Mouse (Mus musculus): ENCODE measurements around the gene Pld1.

Pld1 gene

DNA sequence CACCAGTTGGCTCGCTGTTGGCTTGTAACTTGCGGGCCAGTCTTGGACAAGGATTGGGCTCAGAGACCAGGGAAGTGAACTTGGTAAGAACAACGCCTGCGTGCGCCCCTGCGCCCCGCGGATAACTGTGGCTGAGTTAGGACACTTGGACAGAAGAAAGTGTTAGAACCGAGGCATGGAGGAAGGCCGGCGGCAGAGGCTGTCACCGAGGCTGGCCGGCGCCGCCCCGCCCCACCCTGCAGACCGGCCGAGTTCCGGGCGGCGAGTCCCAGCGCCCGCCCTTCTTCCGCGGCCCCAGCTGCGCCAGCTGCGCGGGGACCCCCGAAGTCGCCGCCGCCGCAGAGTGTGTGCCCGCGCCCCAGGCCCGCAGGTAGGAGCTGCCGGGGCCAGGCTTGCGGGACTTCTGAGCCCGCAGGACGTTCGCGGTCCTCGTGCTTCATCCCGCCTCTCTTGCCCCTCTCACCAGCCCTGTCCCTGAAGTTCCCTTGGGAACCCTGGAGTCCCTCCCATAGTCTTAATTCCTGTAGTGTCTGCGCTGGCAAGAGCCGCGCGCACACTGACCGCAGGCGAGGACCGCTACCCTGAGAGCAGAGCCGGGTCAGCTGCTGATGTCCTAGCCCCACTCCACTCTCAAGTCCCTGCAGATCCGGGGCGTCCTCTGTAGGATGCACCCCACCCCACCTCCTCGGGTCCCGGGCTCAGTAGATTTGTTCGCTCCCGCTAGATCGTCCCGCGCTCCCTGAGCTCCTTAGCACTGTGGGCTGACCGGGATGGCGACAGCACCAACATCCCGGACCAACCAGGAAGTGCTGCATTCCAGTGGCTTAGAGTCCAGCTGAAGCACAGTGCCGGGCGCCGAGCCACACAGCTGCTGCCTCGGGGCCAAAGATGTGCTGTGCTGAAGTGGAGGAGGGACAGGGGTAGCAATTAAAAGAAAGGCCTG, at the start of gene Pld1:
Pld1 (plus strand) TSS at position 315 of the 943 bp plus-strand sequence.
- peak; percentile 75 for DNase-seq (ENCODE audit: low spot score)

DNA sequence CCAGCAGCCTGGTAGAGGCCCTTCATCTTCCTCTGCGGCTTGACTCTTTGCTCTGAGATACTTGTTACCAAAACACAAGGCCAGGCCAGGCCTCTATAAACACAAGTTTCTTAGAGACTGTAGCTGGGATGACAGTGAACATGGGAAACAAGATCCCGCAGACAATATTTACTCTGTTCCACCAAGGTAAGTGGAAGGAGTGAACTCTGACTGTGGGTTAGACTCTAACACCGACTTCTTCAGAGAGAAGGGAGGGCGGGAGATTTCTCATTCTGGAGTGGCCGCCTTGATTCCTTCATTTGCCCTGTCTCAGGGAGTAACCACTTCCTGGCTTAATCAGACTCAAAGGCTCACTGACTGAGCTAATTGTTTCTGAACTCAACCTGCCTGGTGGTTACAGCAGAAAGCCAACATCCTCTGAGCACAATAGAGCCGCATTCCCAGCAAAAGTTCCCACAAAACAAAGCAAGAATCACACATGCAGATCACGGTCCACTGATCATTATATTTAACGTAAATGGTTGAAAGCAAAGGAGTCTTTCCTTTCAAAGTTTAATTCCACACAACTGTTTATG, 42.1 kb upstream of the Pld1 start, which contains the start of gene Tmem212:
Tmem212 (minus strand) TSS at position 51 of the 575 bp plus-strand sequence.
- DNase-seq (ENCODE audit: low spot score): no peak

DNA sequence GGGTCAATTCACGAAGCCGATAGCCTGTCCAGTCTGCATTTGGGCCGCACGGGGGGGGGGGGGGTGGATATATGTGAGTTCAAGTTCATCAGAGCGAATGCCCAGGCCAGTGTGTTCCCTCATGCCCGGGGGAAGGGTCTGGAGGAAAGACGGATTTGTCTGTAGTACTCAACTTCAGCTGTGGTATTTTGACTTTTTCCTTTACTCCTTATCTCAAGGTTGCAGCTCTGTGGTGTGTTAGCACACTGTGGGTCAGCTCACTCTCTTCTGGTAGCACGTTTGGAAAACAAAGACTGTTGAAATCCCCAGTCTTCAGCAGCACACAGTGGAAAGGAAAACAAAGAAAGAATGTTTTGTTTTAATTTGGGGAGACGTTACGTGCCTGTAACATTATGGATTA, 40.3 kb upstream of the Pld1 start:
- DNase-seq (ENCODE audit: low spot score): no peak

DNA sequence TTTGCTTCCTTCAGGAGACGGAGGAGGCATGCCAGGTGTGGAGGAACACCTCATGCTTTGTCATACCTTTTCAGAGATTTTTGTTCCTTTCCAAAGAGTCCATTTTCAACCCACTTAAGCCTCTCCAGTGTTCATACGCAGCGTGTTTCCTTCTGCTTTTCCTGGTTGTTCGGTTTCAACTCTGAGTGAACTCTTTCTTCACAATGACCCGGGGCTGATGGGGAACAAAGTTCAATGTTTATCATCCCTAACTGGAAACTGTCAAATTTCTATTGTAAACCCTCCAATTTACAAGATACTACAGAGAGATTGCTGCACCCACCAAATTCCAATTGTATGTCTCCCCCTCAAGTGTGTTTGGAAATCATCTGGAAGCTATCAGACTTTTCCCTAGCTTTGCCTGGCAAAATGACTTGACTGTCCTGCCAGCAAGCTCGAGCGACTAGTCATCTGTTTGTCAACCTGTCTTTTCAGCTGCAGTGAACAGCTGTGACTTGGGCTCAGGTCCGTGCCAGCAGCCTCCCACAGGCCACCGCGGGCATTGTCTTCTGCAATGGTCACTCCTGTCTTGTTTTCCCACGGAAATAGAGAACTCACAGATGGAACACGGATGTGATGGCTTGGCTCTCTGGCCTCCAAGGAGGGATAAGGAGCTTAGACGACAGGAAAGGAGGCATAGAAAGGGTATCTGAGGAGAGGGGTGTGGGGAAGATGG, 39.3 kb upstream of the Pld1 start:
- no peak for DNase-seq (ENCODE audit: low spot score)

DNA sequence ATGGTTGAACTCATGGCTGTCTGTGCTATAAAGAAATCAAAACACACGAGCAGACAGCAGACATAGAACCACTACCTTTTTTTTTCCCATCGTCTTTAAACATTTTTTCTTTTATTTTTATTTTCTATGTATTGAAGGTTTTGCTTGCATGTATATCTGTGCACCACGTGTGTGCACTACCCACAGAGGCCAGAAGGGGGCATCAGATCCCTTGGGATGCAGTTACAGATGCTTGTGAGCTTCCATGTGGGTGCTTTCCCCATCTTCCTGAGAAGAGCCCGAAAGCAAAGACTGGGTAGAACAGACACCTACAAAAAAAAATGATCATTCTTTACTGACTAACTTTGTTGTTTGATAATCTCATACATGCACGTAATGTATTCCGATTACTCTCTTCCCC, 36.6 kb upstream of the Pld1 start:
- DNase-seq (ENCODE audit: low spot score): no peak

DNA sequence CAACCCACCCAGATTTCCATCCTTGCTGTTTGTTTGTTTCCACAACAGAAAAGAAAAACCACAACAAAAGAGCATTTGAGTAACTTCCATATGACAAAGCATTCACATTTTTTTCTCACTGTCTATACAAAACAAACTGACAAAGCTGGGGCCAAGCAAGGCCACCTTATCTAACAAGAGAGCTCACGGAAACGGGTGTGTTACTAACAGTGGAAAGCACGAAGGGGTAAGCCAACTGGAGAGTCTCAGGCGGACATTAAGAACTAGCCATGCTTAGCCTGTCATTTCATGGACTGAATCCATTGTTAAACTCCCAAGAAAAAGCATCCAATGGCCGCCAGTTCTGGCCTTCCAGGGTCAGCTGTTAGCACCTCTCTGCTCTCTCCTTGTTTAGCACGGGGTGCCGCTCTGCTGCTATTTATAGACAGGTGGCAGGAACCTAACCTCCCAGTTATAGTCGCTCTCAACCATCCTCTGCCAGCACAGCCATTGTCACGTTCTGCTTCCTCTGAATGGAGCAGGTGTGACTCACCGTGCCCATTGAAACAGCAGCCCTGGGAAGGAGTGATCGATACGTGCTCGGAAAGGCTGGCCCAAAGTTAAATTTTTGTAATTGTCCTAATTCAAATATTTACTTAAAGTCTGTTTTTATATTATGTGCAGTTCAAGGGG, 33.7 kb upstream of the Pld1 start:
- DNase-seq (ENCODE audit: low spot score): no peak

DNA sequence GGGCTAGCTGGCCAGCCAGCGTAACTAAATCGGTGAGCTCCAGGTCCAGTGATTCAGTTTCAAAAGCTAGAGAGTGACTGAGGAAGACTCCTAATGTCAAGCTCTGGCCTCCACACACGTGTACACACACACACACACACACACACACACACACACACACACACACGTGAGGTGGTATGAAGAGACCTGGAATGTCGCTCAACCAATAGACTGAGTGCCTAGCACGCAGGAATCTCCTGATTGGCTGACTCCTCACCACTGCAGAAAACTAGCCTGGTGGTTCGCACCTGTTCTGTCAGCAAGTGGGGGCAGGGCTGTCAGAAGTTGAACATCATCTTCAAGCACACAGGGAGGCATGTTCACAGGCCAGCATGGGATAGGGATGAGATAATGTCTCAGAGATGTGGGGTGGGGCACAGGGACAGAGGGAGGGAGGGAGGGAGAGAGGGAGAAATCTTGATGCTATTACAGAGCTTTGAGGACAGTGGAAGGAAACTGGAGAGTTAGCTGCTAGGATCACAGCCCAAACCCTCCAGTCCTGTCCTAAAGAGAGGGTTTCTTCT, 31.8 kb upstream of the Pld1 start:
- no peak for DNase-seq (ENCODE audit: low spot score)

DNA sequence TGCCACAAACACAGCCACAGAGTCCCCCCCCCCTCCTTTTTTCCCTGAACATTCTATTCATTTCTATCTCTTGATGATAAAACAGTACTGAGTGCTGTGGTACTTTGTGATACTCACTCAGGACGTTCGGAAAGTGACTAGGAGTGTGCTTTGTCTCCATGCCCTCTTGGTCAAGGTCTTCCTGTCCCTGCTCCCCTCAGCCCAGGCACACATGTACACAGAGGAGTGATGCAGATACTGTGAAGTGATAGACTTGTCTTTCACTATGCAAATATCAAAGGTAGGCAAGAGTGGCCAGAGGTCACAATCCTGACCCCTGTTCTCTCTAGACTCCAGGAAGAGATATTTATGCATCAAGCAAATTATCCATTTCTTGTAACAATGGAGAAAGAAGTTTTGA, 31.2 kb upstream of the Pld1 start:
- no peak for DNase-seq (ENCODE audit: low spot score)

DNA sequence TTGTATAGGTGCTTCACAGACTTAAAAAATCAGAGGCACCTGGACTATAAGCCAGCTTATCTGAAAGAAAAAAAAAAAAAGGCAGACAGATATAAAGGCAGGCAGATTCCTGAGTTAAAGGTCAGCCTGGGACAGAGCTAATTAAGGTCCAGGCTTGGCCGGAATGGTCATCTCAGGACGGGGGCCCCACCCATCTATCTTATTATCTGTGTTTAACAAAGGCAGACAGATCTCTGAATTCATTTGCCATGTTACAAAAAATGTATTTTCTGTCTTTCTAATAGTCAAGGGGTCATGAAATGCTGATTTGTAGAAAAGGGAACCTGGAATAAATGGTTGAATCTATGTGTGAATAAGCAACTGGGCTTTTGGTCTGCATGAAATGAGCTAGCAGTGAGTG, 30.2 kb upstream of the Pld1 start:
- DNase-seq (ENCODE audit: low spot score): no peak

DNA sequence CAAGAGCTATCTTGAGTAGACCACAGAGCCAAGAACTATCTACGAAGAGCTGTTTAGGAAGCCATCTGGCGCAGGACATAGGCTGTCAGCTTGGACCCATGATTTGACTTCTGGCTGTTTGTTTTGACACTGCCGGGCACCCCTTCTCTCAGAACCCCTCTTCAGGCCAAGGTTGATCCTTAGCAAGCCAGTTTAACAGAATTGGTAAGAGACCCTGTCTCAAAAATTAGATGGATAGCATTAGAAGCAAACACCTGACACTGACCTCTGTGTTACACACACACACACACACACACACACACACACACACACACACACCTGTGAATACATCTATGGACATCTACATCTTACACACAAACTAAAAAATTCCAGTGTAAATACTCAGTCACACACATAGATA, 29.5 kb upstream of the Pld1 start:
- DNase-seq (ENCODE audit: low spot score): no peak

DNA sequence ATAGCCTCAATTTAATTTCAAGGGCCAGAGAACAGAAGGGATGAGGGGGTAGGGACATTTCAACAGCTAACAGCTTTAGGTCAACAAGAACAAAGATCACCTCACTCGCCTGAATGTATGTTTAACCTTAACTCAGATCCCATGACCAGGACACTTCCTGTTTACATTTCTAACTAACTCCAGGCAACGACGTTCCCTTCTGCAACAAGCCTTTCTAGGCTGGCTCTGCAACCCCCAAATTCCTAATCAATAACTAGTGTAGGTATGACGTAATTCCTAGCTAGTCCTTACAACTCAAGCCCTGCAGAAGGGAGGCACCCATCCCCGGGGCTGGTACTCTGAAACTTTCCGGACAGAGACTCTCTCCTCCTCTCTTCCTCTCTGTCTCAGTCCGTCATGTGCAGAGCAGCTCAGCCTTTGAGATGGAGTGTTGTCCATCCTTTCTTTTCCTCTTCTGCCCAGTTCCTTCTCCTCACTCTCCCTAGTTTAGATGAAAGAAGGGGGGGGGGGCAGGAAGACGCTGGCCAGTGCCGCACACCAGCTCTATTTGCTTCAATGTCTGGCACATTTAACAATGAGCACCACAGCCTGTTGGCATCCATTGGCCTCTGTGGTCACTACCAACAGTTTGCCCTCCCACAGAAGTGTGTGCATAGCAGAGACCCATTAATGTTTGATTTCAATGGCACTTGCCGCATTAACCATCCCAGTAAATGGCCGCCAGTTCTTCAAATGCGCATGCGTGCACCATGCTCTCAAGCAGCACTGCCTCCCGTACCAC, 19.6 kb upstream of the Pld1 start:
- peak; percentile 14 for DNase-seq (ENCODE audit: low spot score)

DNA sequence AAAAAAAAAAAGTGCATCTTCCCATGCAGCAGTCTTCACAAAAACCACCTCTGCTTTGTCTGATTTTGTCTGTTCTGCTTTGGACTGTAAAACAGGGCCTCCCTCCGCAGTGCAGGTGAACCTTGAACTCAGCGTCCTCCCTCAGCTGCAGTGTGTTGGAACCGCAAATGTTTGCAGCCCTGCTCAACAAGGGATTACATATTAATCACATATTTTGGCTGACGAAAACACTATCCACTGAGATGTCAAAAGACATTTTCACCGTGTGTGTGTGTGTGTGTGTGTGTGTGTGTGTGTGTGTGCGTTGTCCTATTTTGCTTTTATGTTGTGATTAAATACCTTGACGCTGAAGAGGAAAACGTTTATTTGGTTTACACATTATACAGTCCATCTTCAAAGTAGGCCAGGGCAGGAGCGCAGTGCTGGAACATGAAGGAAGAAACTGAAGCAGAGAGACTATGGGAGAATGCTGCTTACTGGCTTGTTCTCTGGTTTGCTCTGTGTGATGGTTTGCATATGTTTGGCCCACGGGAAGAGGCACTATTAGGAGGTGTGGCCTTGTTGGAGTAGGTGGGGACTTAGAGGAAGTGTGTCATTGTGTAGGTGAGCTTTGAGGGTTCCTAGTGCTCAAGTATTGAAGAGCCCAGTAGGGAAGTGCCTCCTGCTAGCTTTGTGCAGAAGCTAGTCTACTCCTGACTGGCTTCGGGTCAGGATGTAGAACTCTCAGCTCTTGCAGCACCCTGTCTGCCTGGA, 17.1 kb upstream of the Pld1 start:
- no peak for DNase-seq (ENCODE audit: low spot score)

DNA sequence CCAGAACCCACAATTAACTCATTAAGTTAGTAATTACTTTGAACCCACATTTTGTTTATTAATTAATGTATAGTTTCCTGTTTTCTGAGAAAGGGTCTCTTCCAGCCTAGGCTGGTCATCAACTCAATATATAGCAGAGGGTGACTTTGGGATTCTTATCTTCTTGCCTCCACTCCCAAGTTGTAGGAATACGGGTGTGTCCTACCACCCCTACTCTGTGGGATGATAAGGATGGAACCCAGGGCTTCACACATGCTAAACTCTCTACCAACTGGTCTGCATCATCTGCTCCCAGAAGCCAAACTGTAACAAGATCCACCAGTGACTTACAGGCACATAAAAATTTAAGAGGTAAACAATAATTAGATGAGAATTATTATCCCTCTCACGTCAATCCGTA, 14.5 kb upstream of the Pld1 start:
- DNase-seq (ENCODE audit: low spot score): no peak

DNA sequence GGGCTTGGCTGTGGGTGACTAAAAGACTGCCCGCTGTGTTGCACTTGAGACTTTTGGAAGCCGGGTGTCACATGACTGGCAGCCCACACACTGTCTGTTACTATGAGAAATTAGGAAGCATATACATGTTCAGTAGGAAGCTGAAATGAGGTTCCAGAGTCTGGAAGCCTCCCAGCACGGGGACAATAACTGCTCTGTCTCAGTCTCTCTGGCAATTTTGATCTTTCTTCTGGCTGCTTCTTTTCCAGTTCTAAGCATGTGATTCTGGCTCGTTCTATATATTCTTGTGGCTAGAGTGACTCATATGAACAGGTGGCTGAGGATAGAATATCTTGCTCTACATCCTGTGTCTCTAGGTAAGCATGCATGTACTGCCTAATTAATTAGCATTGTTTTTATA, 9.3 kb upstream of the Pld1 start:
- DNase-seq (ENCODE audit: low spot score): no peak

DNA sequence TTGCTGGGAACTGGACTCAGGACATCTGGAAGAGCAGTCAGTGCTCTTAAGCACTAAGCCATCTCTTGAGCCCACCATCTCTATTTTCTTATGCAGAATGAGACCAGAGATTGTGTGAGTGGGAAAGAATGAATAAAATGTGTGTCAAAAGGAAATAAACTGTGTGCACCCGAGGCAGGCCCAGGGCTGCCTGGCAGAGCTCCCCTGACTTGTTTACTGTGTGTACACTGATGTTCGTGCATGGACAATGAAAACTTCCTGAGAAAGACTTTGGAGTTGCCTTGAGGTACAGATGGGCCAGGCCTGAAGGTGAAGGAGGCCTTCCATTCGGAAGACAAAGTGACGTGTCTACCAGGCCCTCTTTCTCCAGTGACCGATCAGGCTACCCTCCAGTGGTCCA, 6.1 kb upstream of the Pld1 start:
- DNase-seq (ENCODE audit: low spot score): no peak

DNA sequence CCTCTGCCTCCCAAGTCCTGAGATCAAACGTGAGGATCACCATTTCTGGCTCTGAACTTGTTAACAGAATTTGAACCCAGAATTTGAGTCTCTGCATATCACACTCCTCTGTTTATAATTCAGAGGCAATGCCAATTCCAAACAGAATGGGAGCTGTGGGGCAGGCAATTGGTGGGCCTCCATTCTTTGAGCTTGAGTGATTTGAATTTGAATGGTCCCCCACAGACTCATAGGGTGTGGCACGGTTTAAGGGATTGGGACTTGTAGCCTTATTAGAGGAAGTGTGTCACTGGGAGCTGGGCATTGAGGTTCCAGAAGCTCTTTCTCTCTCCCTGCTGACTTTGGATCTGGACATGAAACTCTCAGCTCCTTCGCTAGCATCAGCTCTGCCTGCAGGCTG, 2.9 kb upstream of the Pld1 start:
- no peak for DNase-seq (ENCODE audit: low spot score)

DNA sequence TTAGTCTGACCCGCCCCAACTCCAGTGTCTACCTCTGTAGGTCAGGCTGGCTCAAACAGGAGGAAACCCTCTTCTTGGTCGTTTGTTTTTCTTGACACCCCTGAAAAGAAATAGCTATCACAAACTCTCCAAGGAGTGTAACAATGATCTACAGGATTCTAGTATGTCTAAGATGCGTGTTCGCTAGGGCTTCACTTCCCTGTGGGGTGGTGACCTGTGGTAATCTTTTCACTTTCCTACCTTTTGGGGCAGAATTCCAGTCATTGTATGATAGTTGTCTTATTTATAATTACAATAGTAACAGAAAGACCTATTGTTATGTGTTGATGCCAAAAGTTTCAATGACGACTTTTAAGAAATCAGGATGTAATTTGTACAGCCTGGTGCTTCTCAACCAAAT, 1.8 kb upstream of the Pld1 start:
- no peak for DNase-seq (ENCODE audit: low spot score)

DNA sequence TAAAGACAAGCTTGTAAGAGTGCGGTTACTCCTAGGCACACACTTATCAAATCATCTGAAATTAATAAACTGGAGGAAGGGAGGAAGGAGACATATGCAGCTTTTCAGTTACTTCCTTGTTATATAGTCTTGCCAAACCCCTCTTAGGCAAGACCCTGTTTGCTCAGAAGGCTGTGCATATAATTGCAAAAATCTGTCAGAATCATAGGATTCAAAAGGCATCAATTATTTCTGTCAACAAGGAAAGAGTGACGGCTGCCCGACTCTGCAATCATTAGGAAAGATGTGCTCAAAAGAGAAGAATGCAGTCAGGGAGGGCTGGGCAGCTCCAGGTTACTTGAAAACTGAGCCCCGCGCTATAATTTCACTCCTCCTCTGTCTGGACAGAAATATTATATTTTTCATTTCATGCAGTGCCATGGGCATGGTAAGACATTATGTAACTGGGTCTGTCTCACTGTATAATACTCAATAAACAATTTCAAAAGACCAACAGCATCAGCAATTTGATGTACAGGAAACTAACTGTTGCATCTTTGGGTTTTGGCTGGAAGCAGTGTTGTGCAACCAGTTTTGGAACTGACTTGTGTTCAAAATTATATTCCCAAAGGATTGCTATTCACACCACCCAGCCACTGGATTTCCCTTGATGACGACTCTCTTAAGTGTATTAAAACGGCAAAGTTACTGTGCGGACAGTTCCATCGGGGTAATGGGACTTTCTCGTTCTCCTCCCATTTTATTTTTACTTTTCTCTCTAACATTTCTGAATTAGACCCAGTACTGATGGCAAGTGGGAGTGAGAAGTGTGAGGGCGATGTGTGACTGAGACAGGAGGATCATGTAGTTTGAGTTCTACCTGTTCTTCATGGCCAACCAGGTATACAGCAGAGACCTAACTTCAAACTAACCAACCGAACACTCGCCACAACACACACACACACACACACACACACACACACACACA, 1.1 kb upstream of the Pld1 start:
- no peak for DNase-seq (ENCODE audit: low spot score)

DNA sequence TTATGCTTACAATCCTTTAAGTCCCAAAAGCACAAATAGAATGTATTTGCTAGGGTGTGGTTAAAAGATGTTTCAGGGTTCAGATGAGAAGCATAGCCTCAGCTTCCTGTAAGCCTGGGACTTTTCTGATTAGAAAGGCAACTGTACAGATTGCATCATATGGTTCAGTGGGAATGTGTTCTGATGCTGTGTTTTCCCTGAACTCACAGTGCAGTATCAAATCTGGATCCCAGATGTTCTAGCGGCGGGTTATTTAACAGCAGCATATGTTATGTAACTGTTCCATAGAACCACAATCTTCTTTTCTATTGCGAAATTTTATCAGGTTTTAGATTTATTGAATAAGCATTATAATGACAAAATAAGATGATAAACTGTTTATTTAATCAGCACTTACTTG, 3.1 kb downstream of the Pld1 start:
- no peak for DNase-seq (ENCODE audit: low spot score)

Measured in embryo, embryonic 10 days (tissue).